Mouse (Mus musculus) forebrain, embryonic 14.5 days (tissue): ENCODE data around the gene Terf2. TPM values are rescaled to one million over a fixed set of nuclear protein-coding genes. Genes with fewer than 3 reads are reported as not detected.
A peak's percentile ranks its signal among the peaks of the same experiment; 100 is the strongest.
"Not testable (repeated sequence)": the region's sequence is repeated elsewhere in the genome, so short reads cannot be mapped to it uniquely, and the experiment has no call there.

ENCODE experiments used
- ATAC-seq: fragments of 200-750 bp; cut with Nextera tagmentation; 2 replicates; pipeline ENCODE4 v1.8.0; 2017; ENCODE audit warnings: mild to moderate bottlenecking, moderate library complexity
- DNase-seq: peaks from one replicate; pipeline ENCODE4 v3.0.0-alpha.2; 2015; ENCODE audit warnings: low spot score
- H3K27ac ChIP-seq: fragments of 300-500 bp; sonication (generic); 2 replicates; pipeline ENCODE4 v1.5.1; 2014; ENCODE audit warnings: low read depth, mild to moderate bottlenecking, control low read depth, low read length, moderate library complexity
- H3K27me3 ChIP-seq: fragments of 300-500 bp; sonication (generic); replicated peaks from 2 replicates; pipeline ENCODE4 v1.6.1; 2014; ENCODE audit warnings: low read length, control low read depth, mixed read lengths; ENCODE audit not compliant: control insufficient read depth, insufficient read depth
- H3K36me3 ChIP-seq: fragments of 300-500 bp; sonication (generic); 2 replicates; pipeline ENCODE4 v1.6.1; 2014; ENCODE audit warnings: low read length, control low read depth; ENCODE audit not compliant: control insufficient read depth, insufficient read depth
- H3K4me1 ChIP-seq: fragments of 300-500 bp; sonication (generic); 2 replicates; pipeline ENCODE4 v1.6.1; 2014; ENCODE audit warnings: antibody characterized with exemption, low read length, control low read depth; ENCODE audit not compliant: control insufficient read depth, insufficient read depth
- H3K4me2 ChIP-seq: fragments of 300-500 bp; sonication (generic); 2 replicates; pipeline ENCODE4 v1.6.1; 2014; ENCODE audit warnings: mild to moderate bottlenecking, control low read depth, low read length
- H3K4me3 ChIP-seq: fragments of 300-500 bp; sonication (generic); 2 replicates; pipeline ENCODE4 v1.5.1; 2014; ENCODE audit warnings: low read depth, low read length, control low read depth
- H3K9ac ChIP-seq: fragments of 300-500 bp; sonication (generic); 2 replicates; pipeline ENCODE4 v1.6.1; 2014; ENCODE audit warnings: mild to moderate bottlenecking, low read length, control low read depth, moderate library complexity
- H3K9me3 ChIP-seq: fragments of 300-500 bp; sonication (generic); replicated peaks from 2 replicates; pipeline ENCODE4 v1.6.1; 2016; ENCODE audit warnings: low read length, control low read depth, mixed read lengths; ENCODE audit not compliant: control insufficient read depth
- WGBS: fragments of 180-500 bp; shearing (Covaris S2); extraction: QIAGEN DNeasy Blood & Tissue Kit; methylation state at CpG from one replicate; pipeline ENCODE4 v1.1.7; 2014; 5-methylcytosine and 5-hydroxymethylcytosine counted together
- polyA plus RNA-seq: library from polyadenylated mRNA; unstranded; fragments of >200 nt; fragmentation: Nextera tagmentation; extraction: Ambion mirVana; gene quantifications from 2 replicates; pipeline ENCODE4 v1.2.1, GENCODE M21; 2014

Terf2 gene
- polyA plus RNA-seq, 1 experiment from 2014 or later, result 19.2 TPM

DNA sequence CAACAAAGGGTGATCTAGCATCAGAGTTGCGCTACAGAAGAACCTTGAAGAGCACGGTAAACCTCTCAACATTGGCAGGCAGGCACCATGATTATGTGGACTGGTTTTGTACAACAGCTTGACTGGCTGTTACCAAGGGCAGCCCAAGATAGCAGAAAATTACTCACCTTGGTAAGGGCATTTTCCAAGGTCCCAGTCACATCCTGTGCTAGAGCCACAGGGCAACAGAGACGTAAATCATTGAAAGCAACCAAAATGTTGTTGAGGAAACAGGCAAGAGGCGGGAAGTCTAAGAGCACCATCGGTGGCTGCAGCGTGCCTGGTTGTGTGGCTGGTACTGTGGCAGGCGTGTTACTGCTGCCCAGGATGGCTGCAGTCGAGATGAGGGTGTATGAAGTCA is 44.3 kb downstream of the Terf2 start:
- no peak overlapping the region for H3K27ac ChIP-seq
- no peak overlapping the region for H3K9ac ChIP-seq
- ATAC-seq (no peak), DNase-seq (no peak)
- WGBS, result 98% methylated on average over 8 of the region's 8 CpGs
- peaks cover 55% of the 10 kb centered on the region for H3K36me3 ChIP-seq
- peaks cover 6% of the 10 kb centered on the region for H3K4me1 ChIP-seq
- no peaks in the 10 kb centered on the region for H3K9me3 ChIP-seq
- no peaks in the 10 kb centered on the region for H3K27me3 ChIP-seq
- H3K4me2 ChIP-seq, result no peak overlapping the region
- no peak overlapping the region for H3K4me3 ChIP-seq

- no peak for ATAC-seq
- Histone ChIP-seq H3K9me3 (no peaks in the 10 kb centered on the region), H3K27ac (no peak overlapping the region), H3K9ac (no peak overlapping the region), H3K4me3 (no peak overlapping the region), H3K4me1 (peaks cover 4% of the 10 kb centered on the region), H3K27me3 (no peaks in the 10 kb centered on the region), H3K36me3 (peaks cover 81% of the 10 kb centered on the region), H3K4me2 (peak overlapping the region; percentile 68)
- 98% methylated on average over 4 of the region's 4 CpGs for WGBS
- no peak for DNase-seq
Measured at GRCm38 (mm10) chr8:107049480-107049879, 46.9 kb downstream of the Terf2 start.

- H3K27ac ChIP-seq, result peak within 1 kb of the TSS; percentile 91
- H3K4me3 ChIP-seq, result peak within 1 kb of the TSS; percentile 71
- H3K4me1 ChIP-seq, result peaks cover 4% of the 10 kb centered on the region
- no peaks in the 10 kb centered on the region for H3K27me3 ChIP-seq
- no peaks in the 10 kb centered on the region for H3K9me3 ChIP-seq
- H3K9ac ChIP-seq, result peak within 1 kb of the TSS; percentile 81
- H3K4me2 ChIP-seq, result peak within 1 kb of the TSS; percentile 68
- under 1% methylated on average over 83 of the region's 87 CpGs for WGBS
- peaks cover 83% of the 10 kb centered on the region for H3K36me3 ChIP-seq
- DNase-seq (peak; percentile 83), ATAC-seq (peak; percentile 88)
Measured at GRCm38 (mm10) chr8:107048061-107048941, 48.0 kb downstream of the Terf2 start, which contains the start of gene Pdf. Gene Pdf, minus strand, starts transcription at chr8:107048614.

GRCm38 (mm10) chr8:107046976-107047375 is 49.4 kb downstream of the Terf2 start:
- DNase-seq, result no peak
- 88% methylated on average over 5 of the region's 5 CpGs for WGBS
- no peak for ATAC-seq
- Histone ChIP-seq H3K4me1 (peaks cover 4% of the 10 kb centered on the region), H3K36me3 (peaks cover 83% of the 10 kb centered on the region), H3K4me2 (no peak overlapping the region), H3K27me3 (no peaks in the 10 kb centered on the region), H3K9me3 (no peaks in the 10 kb centered on the region), H3K27ac (no peak overlapping the region), H3K4me3 (no peak overlapping the region), H3K9ac (no peak overlapping the region)

DNA sequence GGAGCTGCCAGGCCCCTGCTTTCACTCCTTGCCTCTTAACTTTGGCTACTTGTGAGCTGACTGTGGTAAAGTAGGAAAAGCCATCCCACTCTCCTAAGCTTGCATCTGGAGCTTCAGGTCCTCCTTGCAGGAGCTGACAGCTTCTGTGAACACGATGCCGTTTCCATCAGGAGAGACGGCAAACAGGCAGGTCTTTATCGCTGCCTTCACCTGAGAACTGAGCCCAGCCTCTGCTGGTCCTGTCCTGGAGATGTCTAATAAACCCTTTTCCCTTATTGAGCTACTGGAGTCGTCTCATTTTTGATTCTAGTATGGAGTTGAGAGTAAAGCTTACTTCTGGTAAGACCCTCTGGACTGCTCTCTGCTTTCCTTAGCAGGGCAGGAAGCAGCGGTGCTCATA is 50.9 kb downstream of the Terf2 start:
- ATAC-seq (no peak), DNase-seq (no peak)
- H3K4me1 ChIP-seq, result peaks cover 4% of the 10 kb centered on the region
- no peak overlapping the region for H3K4me2 ChIP-seq
- no peaks in the 10 kb centered on the region for H3K27me3 ChIP-seq
- WGBS, result 89% methylated on average over 6 of the region's 6 CpGs
- H3K4me3 ChIP-seq, result no peak overlapping the region
- no peak overlapping the region for H3K27ac ChIP-seq
- H3K36me3 ChIP-seq, result peaks cover 82% of the 10 kb centered on the region
- no peak overlapping the region for H3K9ac ChIP-seq
- no peaks in the 10 kb centered on the region for H3K9me3 ChIP-seq

- ATAC-seq (no peak), DNase-seq (no peak)
- H3K9ac ChIP-seq, result no peak overlapping the region
- H3K4me3 ChIP-seq, result no peak overlapping the region
- H3K4me2 ChIP-seq, result no peak overlapping the region
- peaks cover 83% of the 10 kb centered on the region for H3K36me3 ChIP-seq
- no peak overlapping the region for H3K27ac ChIP-seq
- H3K4me1 ChIP-seq, result no peaks in the 10 kb centered on the region
- H3K27me3 ChIP-seq, result no peaks in the 10 kb centered on the region
- H3K9me3 ChIP-seq, result no peaks in the 10 kb centered on the region
- 85% methylated on average over 7 of the region's 7 CpGs for WGBS
Measured at GRCm38 (mm10) chr8:107040632-107041031, 55.7 kb downstream of the Terf2 start.

- Histone ChIP-seq H3K4me3 (no peak overlapping the region), H3K4me1 (peaks cover 10% of the 10 kb centered on the region), H3K9ac (no peak overlapping the region; the same call in 1 of the 2 replicates), H3K27ac (no peak overlapping the region), H3K4me2 (no peak overlapping the region), H3K36me3 (peaks cover 48% of the 10 kb centered on the region), H3K9me3 (no peaks in the 10 kb centered on the region), H3K27me3 (no peaks in the 10 kb centered on the region)
- ATAC-seq, result no peak
- DNase-seq, result no peak
- WGBS, result 85% methylated on average over 8 of the region's 8 CpGs
Measured at GRCm38 (mm10) chr8:107036626-107037025, 59.7 kb downstream of the Terf2 start.

- Histone ChIP-seq H3K9ac (no peak overlapping the region), H3K27ac (no peak overlapping the region), H3K27me3 (no peaks in the 10 kb centered on the region), H3K36me3 (peaks cover 38% of the 10 kb centered on the region), H3K4me1 (peaks cover 10% of the 10 kb centered on the region), H3K4me3 (no peak overlapping the region), H3K9me3 (no peaks in the 10 kb centered on the region), H3K4me2 (no peak overlapping the region)
- DNase-seq (no peak), ATAC-seq (no peak)
- WGBS, result 88% methylated on average over 3 of the region's 3 CpGs
Measured at GRCm38 (mm10) chr8:107035641-107036040, 60.7 kb downstream of the Terf2 start.

DNA sequence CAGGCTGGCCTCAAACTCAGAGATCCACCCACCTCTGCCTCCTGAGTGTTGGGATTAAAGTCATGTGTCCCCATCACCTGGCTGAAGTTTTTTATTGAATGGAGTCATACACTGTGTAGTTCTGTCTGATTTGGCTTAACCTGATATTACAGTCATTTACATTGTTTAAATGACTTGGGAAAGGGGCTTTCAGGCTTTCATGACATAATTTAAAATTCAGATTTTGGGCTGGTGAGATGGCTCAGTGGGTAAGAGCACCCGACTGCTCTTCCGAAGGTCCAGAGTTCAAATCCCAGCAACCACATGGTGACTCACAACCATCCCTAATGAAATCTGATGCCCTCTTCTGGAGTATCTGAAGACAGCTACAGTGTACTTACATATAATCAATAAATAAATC is 62.7 kb downstream of the Terf2 start:
- not testable (repeated sequence) for H3K4me3 ChIP-seq, ATAC-seq, H3K4me2 ChIP-seq, H3K27ac ChIP-seq, H3K9me3 ChIP-seq, DNase-seq, H3K27me3 ChIP-seq, H3K9ac ChIP-seq
- WGBS, result 89% methylated on average over 2 of the region's 2 CpGs
- H3K4me1 ChIP-seq, result peaks cover 10% of the 10 kb centered on the region
- H3K36me3 ChIP-seq, result peaks cover 19% of the 10 kb centered on the region
